Mouse (Mus musculus) spleen, adult 2 months (tissue): ENCODE data around the gene Lrrc1.

Source experiments
- CTCF ChIP-seq: fragments of 200-500 bp; IDR thresholded peaks from 2 replicates; pipeline ENCODE4 v1.5.1; 2011; ENCODE audit warnings: mild to moderate bottlenecking, inconsistent platforms; ENCODE audit not compliant: insufficient read depth, insufficient read length, insufficient replicate concordance; ENCODE audit errors: extremely low read depth
- POLR2A ChIP-seq: fragments of 200-500 bp; IDR thresholded peaks from 2 replicates; pipeline ENCODE4 v1.6.1; 2011; ENCODE audit warnings: low read depth, low read length, inconsistent platforms

DNA sequence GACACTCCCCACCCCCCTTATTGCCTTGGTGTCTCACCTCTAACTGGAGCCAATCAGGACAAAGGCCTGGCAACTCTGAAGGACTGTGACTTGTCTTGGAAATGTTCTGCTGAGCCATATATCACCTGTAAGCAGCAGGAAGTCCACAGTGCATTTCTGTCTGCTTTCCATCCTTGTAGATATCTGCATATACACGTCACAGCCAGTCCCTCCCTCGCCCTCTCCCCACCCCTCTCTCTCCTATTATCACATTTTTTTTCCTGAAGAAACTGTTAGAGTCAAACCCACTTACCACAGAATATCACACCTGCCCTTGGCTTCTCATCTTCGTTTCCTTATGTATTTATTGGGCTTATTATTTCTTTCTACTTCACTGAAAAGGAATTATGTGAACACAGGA is 13.3 kb upstream of the Lrrc1 start:
- no peak for TF ChIP-seq POLR2A
- TF ChIP-seq CTCF = no peak
